Mouse (Mus musculus) thymus, adult 2 months (tissue): ENCODE results near the gene Fbxl20.

ENCODE experiments used
- CTCF ChIP-seq: fragments of 200-500 bp; IDR thresholded peaks from 2 replicates; pipeline ENCODE4 v1.5.1; 2012; ENCODE audit warnings: mild to moderate bottlenecking, control low read depth, low read length, moderate library complexity, borderline replicate concordance; ENCODE audit not compliant: control insufficient read depth, poor library complexity, insufficient read depth; ENCODE audit errors: extremely low read depth
- POLR2A ChIP-seq: fragments of 200-500 bp; IDR thresholded peaks from 2 replicates; pipeline ENCODE4 v1.6.1; 2012; ENCODE audit warnings: mild to moderate bottlenecking, low read length, control low read depth, moderate library complexity; ENCODE audit not compliant: control insufficient read depth, poor library complexity, insufficient read depth; ENCODE audit errors: extremely low read depth

- TF ChIP-seq CTCF, result no peak
- TF ChIP-seq POLR2A, result no peak
Measured at GRCm38 (mm10) chr11:98142545-98142944, 7.7 kb downstream of the Fbxl20 start.
